8 mouse cellular contexts compared by ENCODE assay signal in genomic region chr4:152178916-152179705, GRCm38 (mm10). TPM values are rescaled to one million over a fixed set of nuclear protein-coding genes. Genes with fewer than 3 reads are reported as not detected.
DNase-seq lines count a peak whose midpoint lies in the region; ATAC-seq and TF ChIP-seq lines count a peak whose summit lies in the region.

No protein-coding gene starts in this region.

- no peak for ATAC-seq in kidney, postnatal 0 days (replicated peaks; ENCODE audit: low FRiP score, low read depth)
- peak; percentile 6; the same call in 1 of the 2 replicates for ATAC-seq in granulocyte monocyte progenitor cell, adult 5-6 weeks (replicated peaks; ENCODE audit: poor library complexity, severe bottlenecking)
- ATAC-seq in megakaryocyte progenitor cell, adult 5-6 weeks (replicated peaks; ENCODE audit: poor library complexity), result peak; percentile 5; the same call in 1 of the 2 replicates

- H3K27me3 ChIP-seq in kidney, postnatal 0 days (ENCODE audit: insufficient read depth, low read length), result no peaks in the 10 kb centered on the region

- 0 out of 2 replicates have a peak, but pooled peaks cover 12% of the 10 kb centered on the region for H3K4me1 ChIP-seq in kidney, postnatal 0 days (replicated peaks; ENCODE audit: insufficient read depth, low read length)

- H3K4me3 ChIP-seq in kidney, postnatal 0 days (replicated peaks; ENCODE audit: low read depth, low read length), result peak overlapping the region; percentile 64

- no peak for TF ChIP-seq CTCF in kidney, postnatal 0 days (IDR thresholded peaks at IDR 0.05; ENCODE audit: low read depth)

- WGBS in kidney, postnatal 0 days, result 15% methylated on average over 16 of the region's 16 CpGs

- DNase-seq in kidney, postnatal 0 days (ENCODE audit: low spot score), result no peak
- no peak for DNase-seq in kidney, adult 8-10 months
- DNase-seq in adrenal gland, postnatal 14 days, result peak; percentile 61
- DNase-seq in thymus, postnatal 4 days, result peak; percentile 67
- DNase-seq in kidney, adult 9 months, result no peak
- no peak for DNase-seq in spleen, postnatal 14 days (ENCODE audit: low spot score in 2 of 2)

- H3K4me2 ChIP-seq in kidney, postnatal 0 days (ENCODE audit: low read length), result peak overlapping the region; percentile 91

- H3K27ac ChIP-seq in kidney, postnatal 0 days, result no peak overlapping the region

- H3K36me3 ChIP-seq in kidney, postnatal 0 days (ENCODE audit: insufficient read depth, low read length), result no peaks in the 10 kb centered on the region

- 0 out of 2 replicates have a peak overlapping the region, but pooled peaks have one; percentile 85 for H3K9ac ChIP-seq in kidney, postnatal 0 days (ENCODE audit: low read depth, low read length)

- H3K9me3 ChIP-seq in kidney, postnatal 0 days (replicated peaks; ENCODE audit: low read length), result no peaks in the 10 kb centered on the region

RNA-seq across cellular contexts. Expression of gene Acot7, which starts 1.2 kb away (rescaled TPM):
- polyA plus RNA-seq in kidney, postnatal 0 days (2015; fragmentation: Nextera tagmentation; extraction: Ambion mirVana), result 56.4 and 63.5 TPM in 2 replicates
- total RNA-seq in adrenal gland, postnatal 14 days (2021), result 32.2 and 34.2 TPM in 2 replicates
- 124 and 134 TPM in 2 replicates for total RNA-seq in granulocyte monocyte progenitor cell, adult 5-6 weeks (2014; fragmentation: Nextera tagmentation)
- 79.4 and 89.5 TPM in 2 replicates for total RNA-seq in granulocyte monocyte progenitor cell, adult 5-6 weeks (2017)
- 75.9 and 76.7 TPM in 2 replicates for total RNA-seq in megakaryocyte progenitor cell, adult 5-6 weeks (2015)
- 72.6 and 79.3 TPM in 2 replicates for total RNA-seq in megakaryocyte progenitor cell, adult 5-6 weeks (2017)

RNA-seq across cellular contexts. Expression of gene Hes2, which starts 20.4 kb away (rescaled TPM):
- polyA plus RNA-seq in kidney, postnatal 0 days (2015; fragmentation: Nextera tagmentation; extraction: Ambion mirVana), result 0.41 and 0.78 TPM in 2 replicates
- not detected in 2 replicates for total RNA-seq in adrenal gland, postnatal 14 days (2021)
- total RNA-seq in granulocyte monocyte progenitor cell, adult 5-6 weeks (2014; fragmentation: Nextera tagmentation), result not detected in 2 replicates
- total RNA-seq in granulocyte monocyte progenitor cell, adult 5-6 weeks (2017), result not detected in 2 replicates
- not detected in 2 replicates for total RNA-seq in megakaryocyte progenitor cell, adult 5-6 weeks (2015)
- not detected in 2 replicates for total RNA-seq in megakaryocyte progenitor cell, adult 5-6 weeks (2017)

RNA-seq across cellular contexts. Expression of gene Espn, which starts 26.9 kb away (rescaled TPM):
- 32.9 and 35.0 TPM in 2 replicates for polyA plus RNA-seq in kidney, postnatal 0 days (2015; fragmentation: Nextera tagmentation; extraction: Ambion mirVana)
- 0.71 and 0.96 TPM in 2 replicates for total RNA-seq in adrenal gland, postnatal 14 days (2021)
- total RNA-seq in granulocyte monocyte progenitor cell, adult 5-6 weeks (2014; fragmentation: Nextera tagmentation), result 1.8 TPM in 1 of 2 replicates, not detected in the other
- 0.43 TPM in 1 of 2 replicates, not detected in the other for total RNA-seq in granulocyte monocyte progenitor cell, adult 5-6 weeks (2017)
- 1.1 and 1.3 TPM in 2 replicates for total RNA-seq in megakaryocyte progenitor cell, adult 5-6 weeks (2015)
- total RNA-seq in megakaryocyte progenitor cell, adult 5-6 weeks (2017), result 0.91 TPM in 1 of 2 replicates, not detected in the other

Comparison
In these comparisons a context has a peak if more than half of its experiments do, and no peak if none do; other contexts are left out.
1. DNase-seq: peak in adrenal gland, postnatal 14 days (single experiment) and thymus, postnatal 4 days (single experiment); none in kidney, postnatal 0 days (single experiment), kidney, adult 8-10 months (0 of 2), kidney, adult 9 months (single experiment) and spleen, postnatal 14 days (0 of 2).